Mouse (Mus musculus) thymus, adult 2 months (tissue): Measurements from ENCODE around the gene Chrnb1.

ENCODE experiments used
- CTCF ChIP-seq: fragments of 200-500 bp; IDR thresholded peaks from 2 replicates; pipeline ENCODE4 v1.5.1; 2012; ENCODE audit warnings: mild to moderate bottlenecking, control low read depth, low read length, moderate library complexity, borderline replicate concordance; ENCODE audit not compliant: control insufficient read depth, poor library complexity, insufficient read depth; ENCODE audit errors: extremely low read depth
- POLR2A ChIP-seq: fragments of 200-500 bp; IDR thresholded peaks from 2 replicates; pipeline ENCODE4 v1.6.1; 2012; ENCODE audit warnings: mild to moderate bottlenecking, low read length, control low read depth, moderate library complexity; ENCODE audit not compliant: control insufficient read depth, poor library complexity, insufficient read depth; ENCODE audit errors: extremely low read depth

- TF ChIP-seq CTCF (no peak), POLR2A (no peak)
These were observed 14.5 kb upstream of the Chrnb1 start for GRCm38 (mm10) chr11:69810280-69810679.
